Mouse (Mus musculus): Measurements from ENCODE around the gene Kcnt2.

Kcnt2 gene

DNA sequence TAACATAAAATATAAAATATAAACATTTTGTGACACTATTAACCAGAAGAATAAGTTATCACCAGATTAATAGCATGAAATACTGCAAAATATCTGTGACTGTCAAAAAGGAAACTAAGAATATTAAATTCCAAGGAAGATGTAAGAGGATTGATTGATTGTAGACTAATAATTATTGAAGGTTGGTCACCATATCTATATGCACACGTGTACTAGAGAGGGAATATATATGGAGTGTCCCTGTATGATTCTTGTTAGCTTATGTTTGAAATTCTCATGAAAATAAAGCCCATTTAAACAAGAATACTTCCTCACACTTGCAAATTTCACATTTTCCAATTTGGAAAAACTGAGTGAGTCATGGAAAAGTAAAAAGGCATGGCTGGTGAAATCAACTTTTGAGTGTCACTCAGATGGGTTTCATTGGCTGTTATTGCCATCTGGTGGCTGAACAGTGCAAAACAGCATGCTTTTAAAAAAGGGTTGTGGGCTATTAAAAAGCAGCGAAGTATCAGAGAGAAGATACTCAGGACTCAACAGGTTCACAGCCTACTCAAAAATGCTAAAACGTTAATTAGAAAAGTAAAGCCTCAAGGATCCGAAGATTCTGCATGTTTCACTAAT is 285.4 kb downstream of the Kcnt2 start:
- DNase-seq = peak; percentile 35

DNA sequence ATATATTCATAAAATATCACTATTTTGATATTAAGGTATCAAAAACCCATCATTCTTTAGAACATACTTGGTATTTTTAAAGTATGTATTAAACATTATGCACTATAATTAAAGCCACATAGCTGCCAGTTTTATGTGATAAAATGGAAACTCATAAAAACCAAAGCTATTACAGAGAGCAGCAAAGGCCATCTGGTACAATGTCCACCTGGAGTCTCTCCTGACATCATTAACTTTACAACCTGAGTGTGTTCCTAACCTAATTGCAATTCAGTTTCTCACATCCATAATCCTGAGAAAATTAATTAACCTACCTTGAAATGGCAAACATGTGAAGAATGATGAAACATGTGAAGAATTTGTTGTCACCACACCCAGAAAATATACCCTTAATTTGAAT is 288.9 kb downstream of the Kcnt2 start:
- no peak for DNase-seq

DNA sequence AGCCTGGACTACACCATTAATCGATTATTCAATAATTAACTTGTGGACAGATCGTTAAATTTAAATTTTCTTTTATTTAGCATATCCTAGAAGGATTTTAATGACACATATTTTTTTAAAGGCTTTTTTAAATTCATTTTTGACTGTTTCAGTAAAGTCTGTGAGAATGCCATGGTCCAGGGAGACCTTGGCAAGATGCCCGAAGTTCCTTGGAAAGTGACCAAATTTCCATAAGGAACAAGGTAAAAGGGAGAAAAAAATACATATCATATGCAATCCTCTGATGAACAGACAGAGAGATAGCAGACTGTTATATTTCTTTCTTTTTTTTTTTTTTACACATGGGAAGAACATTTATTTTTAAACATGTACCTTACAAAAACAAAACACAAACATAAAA is 296.1 kb downstream of the Kcnt2 start:
- DNase-seq = no peak

DNA sequence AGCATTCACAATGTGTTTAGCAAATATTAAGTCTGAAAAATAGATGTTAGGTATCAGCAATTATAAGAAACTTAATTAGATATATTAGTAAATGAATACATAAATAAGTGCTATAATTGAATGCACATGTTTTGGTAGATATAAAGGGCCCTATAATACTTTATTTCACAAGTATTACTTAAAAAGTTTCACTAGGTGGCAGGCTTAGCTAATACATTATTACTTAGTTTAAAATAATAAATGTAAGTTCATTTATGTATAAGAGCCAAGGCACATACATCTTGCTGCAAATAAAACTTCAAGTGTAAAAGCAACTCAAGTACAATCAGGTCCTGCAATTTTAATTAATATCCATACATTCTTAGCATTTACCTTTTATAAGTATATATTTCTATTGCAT is 302.8 kb downstream of the Kcnt2 start:
- DNase-seq = no peak

DNA sequence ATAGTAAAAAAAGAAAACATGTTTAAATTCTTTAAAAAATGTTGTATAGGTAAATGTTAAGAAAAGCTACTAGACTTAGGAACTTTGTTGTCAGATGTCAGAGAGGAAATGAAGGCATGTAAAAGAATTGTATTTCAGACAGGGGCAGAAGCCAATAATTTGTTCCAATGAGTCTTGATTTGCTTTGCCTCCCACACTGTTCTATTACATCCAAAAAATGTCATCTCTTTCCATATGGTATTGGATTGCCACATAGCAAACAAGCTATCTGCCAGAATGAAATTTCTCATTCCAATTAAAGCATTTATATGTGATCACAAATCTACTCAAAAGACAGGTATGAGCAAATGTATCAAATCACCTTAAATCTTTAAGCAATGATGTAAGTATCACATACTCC is 314.8 kb downstream of the Kcnt2 start:
- DNase-seq = no peak

DNA sequence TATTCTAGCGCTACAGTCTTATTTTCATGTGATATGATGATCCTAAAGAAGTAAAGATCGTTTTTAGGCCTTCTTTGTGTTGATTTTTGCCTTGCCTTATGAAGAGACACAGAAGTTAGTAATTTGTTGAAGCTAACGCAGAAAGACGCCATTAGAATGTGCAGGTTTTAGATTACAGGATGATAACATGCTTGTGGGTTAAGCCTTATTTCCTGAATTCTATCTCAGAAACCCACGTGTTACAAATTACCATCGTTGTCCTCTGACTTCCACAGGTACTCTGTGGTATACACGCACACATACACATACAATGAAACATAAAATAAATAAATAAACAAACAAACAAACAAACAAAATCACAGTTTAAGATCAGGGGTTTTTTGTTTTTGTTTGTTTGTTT is 326.2 kb downstream of the Kcnt2 start:
- no peak for DNase-seq

DNA sequence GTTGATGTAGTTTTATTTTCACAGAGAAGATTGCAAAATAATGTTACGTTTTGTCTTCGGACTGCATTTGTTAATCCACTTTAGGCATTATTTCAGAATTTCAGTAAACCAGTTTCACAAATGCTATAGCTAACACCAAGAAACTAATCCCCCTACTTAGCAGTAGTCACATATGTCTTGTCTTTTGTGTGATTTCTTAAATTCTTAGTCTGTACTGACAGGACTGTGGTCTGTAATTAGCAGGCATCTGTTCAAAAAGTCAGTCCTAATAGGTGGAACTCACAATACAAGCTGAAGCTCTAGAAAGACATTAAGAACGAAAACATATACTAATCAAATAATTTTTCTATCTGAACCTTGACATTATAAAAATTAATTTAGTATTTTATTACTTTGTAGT is 332.6 kb downstream of the Kcnt2 start:
- DNase-seq = no peak

DNA sequence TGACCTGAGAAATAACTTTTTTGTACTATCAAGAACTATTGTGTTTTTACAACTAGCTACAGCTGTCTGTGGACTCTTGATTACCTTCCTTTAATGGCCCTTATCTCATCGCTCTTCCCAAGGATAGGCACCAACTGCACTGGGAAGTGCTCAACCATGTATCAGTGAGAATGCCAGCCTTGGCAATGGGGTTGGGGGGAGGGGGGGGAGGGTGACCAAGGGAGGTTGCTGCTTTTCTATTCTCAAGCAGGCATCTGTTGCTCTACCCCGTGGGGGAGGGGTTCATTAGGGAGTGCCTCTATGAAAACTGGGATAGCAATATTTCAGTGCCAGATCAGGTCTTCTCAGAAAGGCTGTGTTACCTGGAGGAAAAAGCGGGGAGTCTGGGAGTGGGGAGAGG is 342.3 kb downstream of the Kcnt2 start:
- no peak for DNase-seq

DNA sequence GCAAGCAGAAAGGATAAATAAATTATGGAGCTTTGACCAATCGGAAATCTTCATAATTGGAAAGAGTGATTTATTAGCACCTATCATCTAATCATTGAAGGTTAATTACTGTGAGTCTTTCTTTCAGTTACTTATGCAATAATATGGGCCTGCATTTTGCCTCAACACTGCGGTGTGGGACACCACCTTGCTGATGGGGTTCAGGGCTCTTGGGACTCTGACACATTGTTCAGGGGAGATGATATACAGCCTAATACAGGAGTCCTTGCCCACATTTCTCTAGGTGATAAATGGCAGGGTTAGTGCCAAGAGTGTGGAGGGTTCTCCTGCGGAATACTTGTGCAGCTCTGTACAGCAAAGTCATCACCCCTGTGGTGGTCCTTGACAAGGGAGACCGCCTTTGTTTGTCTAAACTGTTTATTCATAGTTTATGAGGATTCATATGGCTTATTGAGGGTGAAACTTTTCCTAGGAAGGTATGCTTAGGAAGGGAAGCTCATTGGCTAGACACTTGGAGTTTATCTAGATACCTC is 362.9 kb downstream of the Kcnt2 start:
- DNase-seq = no peak

DNA sequence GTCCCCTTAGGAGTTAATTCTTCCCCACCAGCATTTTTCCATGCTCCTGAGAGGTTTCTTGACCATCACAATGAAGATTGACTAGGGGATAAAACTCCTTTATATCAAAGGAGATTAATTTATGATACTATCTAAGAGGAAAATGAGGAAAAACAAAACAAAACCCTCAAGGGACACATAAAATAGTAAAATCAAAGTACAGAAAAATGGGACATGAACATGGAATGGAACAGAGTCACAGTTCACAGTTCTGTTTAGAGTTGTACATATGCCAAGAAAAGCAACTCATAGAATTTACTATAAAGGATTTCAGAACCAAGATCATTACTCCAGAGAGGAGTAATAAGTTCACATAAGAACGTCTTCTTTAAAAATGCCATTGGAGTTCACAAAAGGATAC is 367.1 kb downstream of the Kcnt2 start:
- DNase-seq = no peak

DNA sequence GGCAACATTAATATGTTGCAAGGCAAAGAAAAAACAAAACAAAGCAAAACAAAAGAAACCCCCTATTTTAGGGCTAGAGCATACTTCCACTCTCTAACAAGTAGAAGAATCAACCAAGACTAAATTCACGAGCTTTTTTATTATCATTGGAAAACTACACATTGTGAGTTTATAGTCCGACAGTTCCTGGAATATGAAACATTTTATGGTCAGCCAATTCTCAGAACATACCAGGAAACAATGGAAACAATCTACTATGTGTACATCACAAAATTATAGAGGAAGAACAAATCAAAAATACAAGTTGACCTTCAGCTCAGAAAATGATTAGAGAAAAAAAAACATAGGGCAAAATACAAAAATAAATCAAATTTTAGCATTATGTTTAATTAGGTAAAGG is 368.9 kb downstream of the Kcnt2 start:
- DNase-seq = no peak

DNA sequence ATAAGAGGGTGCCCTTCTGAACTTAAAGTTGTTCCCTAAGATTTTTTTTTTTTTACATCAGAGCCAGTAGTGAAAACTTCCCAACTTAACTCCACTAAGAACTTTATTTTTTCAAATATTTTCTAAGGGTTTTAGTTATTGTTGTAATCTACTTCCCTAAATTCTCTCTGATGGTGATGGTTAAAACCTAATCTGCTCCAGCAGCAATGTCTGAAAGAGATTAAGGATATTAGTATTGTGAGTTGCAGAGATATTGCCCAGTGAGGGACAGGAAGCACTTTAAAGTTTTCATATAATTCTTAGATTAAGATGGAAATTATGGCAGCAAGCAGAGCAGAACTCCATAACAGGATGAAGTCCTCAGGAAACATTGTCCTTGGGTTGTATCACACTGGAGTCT is 372.2 kb downstream of the Kcnt2 start:
- no peak for DNase-seq

DNA sequence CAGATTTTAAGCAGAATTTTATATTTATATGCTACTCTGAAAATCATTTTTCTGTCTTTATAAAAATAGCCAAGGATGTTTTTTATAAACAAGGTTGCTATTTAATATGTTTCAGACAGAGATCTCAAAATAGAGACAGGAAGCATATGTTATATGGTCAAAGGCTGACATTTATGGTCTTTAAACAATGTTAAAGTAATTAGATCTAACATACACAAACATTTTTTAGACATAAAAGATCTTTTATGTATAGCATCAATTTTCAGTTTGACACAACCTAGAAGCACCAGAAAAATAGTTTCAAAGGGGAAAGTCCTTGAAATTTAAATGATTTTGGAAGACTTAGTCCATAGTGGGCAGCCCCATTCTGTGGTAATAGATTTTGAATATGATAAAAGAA is 379.0 kb downstream of the Kcnt2 start:
- DNase-seq = no peak

DNA sequence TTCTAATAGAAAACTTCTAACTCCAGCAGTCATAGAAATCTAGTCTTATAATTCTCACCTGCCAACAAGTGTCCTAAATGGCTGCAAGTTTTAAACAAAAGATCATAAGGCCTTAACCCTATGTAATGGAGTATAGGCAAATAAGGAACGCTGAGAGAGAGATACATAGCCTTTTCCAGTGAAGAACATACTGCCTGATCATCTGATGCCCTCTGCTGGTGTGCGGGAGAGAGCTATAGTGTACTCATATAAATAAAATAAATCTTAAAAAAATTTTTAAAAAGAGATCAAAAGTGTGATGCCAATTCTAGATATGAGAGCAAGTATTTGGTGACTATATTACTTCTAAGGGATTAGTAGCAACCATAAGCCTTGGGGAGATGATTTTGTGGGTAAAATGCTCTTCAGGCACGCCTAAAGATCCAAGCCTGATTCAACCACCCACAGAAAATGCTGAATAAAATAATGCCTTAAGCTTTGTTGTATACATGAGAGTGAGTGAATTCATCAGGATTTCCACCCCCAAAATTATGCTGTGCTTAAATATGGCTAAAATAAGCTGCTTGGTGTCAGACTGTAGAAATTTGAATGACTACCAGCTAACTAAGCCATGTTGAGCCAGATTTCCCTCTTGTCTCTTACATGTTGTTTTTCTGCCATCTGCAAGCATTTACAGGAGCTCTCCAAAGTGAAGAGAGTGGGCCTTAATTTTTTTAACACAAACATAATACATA is 413.8 kb downstream of the Kcnt2 start:
- DNase-seq = peak; percentile 25

DNA sequence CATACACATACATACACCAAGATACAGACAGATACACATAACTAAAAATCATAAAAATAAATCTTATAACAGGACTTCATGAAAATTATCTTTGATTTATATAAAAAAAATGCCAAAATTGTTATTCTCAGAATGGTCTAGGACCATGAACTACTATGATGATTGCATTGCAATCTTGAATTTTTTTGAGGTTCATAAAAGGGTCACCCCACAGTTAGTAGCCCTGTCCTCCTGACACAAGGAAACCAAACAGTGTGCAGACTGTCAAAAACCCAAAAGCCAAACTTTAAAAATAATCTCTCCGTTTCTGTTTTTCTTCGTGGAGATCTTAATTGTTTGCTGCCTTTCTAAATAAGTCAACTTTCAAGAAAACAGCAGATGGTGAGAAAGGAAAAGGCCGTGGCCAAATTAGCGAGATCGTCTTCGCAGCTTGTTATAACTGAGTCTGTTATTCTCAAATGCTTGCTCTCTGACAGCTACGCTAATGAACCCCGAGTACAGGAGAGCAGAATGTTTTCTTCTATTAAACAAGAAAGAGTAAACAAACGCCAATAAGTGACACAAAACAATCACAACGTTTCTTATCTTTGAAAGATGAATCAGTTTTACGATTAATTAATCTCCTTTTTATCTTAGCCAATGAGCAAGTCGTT is 414.9 kb downstream of the Kcnt2 start:
- DNase-seq = no peak

DNA sequence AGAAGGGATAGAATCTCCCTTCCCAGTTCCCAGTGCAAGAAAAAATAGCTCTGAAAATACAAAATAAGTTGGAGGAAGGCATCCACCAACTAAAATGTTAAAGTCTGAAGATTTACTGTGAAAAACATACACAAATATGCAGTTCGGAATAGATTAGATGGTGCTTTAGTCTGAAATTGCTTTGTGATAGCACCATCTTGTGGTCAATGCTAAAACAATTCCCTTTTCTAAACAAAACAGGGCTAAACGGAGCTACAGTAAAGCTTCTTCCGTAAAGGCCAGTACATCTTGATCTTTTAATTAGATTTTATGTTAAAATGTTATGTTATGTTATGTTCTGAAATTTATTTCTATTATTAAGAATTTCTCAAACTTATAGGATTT is 415.4 kb downstream of the Kcnt2 start:
- DNase-seq = no peak
